Mouse (Mus musculus): ENCODE data around the gene Fnbp1. TPM values are rescaled to one million over a fixed set of nuclear protein-coding genes. Genes with fewer than 3 reads are reported as not detected.

Fnbp1 gene
- polyA plus RNA-seq, 1 experiment from 2014 or later, result 11.5 TPM

GRCm38 (mm10) chr2:31031972-31032371 is 109.8 kb downstream of the Fnbp1 start:
- DNase-seq (ENCODE audit: low spot score, missing footprints), result no peak
- no peak overlapping the region for H3K9ac ChIP-seq (ENCODE audit: low read length)
- no peak for ATAC-seq (ENCODE audit: low FRiP score)
- no peak overlapping the region for H3K27ac ChIP-seq (ENCODE audit: low read depth, low read length)
- H3K4me1 ChIP-seq (ENCODE audit: control insufficient read depth, insufficient read depth, low read length), result no peaks in the 10 kb centered on the region
- peaks cover 6% of the 10 kb centered on the region; the same call in 1 of the 2 replicates for H3K36me3 ChIP-seq (ENCODE audit: control insufficient read depth, insufficient read depth, low read length)
- H3K27me3 ChIP-seq (ENCODE audit: control insufficient read depth, insufficient read depth, low read length), result no peaks in the 10 kb centered on the region
- no peaks in the 10 kb centered on the region for H3K9me3 ChIP-seq (ENCODE audit: control insufficient read depth, low read length)
- 93% methylated on average over 7 of the region's 7 CpGs for WGBS
- H3K4me3 ChIP-seq (ENCODE audit: low read depth, low read length), result no peak overlapping the region
- H3K4me2 ChIP-seq, result no peak overlapping the region

GRCm38 (mm10) chr2:31026642-31027041 is 115.2 kb downstream of the Fnbp1 start:
- Histone ChIP-seq H3K4me2 (no peak overlapping the region), H3K9ac (ENCODE audit: low read length) (no peak overlapping the region), H3K27ac (ENCODE audit: low read depth, low read length) (no peak overlapping the region), H3K27me3 (ENCODE audit: control insufficient read depth, insufficient read depth, low read length) (no peaks in the 10 kb centered on the region), H3K36me3 (ENCODE audit: control insufficient read depth, insufficient read depth, low read length) (no peaks in the 10 kb centered on the region), H3K4me1 (ENCODE audit: control insufficient read depth, insufficient read depth, low read length) (no peaks in the 10 kb centered on the region), H3K9me3 (ENCODE audit: control insufficient read depth, low read length) (no peaks in the 10 kb centered on the region), H3K4me3 (ENCODE audit: low read depth, low read length) (no peak overlapping the region)
- no peak for ATAC-seq (ENCODE audit: low FRiP score)
- 79% methylated on average over 8 of the region's 8 CpGs for WGBS
- DNase-seq (ENCODE audit: low spot score, missing footprints), result no peak

DNA sequence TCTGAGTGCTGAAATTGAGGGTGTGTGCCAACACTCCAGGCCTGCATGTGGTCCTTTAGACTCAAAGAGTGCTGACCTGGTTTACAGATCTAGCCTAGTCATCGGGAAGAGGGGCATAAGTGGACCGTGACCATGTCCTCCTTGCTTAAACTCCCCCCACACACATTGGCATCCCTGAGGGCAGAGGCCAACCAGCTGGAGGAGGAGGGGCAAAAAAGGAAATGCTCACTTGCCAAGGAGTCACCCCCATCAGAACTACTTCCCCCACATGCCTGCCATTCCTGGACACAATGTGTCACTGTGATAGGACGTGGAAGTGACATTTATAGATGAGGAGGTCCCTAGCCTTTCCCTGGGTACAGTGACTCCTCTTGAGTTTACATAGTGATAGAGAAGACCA is 116.3 kb downstream of the Fnbp1 start:
- no peak overlapping the region for H3K27ac ChIP-seq (ENCODE audit: low read depth, low read length)
- 86% methylated on average over 3 of the region's 3 CpGs for WGBS
- no peak overlapping the region for H3K9ac ChIP-seq (ENCODE audit: low read length)
- no peaks in the 10 kb centered on the region for H3K36me3 ChIP-seq (ENCODE audit: control insufficient read depth, insufficient read depth, low read length)
- DNase-seq (ENCODE audit: low spot score, missing footprints) (no peak), ATAC-seq (ENCODE audit: low FRiP score) (no peak)
- no peaks in the 10 kb centered on the region for H3K27me3 ChIP-seq (ENCODE audit: control insufficient read depth, insufficient read depth, low read length)
- H3K4me2 ChIP-seq, result no peak overlapping the region
- no peak overlapping the region for H3K4me3 ChIP-seq (ENCODE audit: low read depth, low read length)
- H3K9me3 ChIP-seq (ENCODE audit: control insufficient read depth, low read length), result no peaks in the 10 kb centered on the region
- H3K4me1 ChIP-seq (ENCODE audit: control insufficient read depth, insufficient read depth, low read length), result no peaks in the 10 kb centered on the region

DNA sequence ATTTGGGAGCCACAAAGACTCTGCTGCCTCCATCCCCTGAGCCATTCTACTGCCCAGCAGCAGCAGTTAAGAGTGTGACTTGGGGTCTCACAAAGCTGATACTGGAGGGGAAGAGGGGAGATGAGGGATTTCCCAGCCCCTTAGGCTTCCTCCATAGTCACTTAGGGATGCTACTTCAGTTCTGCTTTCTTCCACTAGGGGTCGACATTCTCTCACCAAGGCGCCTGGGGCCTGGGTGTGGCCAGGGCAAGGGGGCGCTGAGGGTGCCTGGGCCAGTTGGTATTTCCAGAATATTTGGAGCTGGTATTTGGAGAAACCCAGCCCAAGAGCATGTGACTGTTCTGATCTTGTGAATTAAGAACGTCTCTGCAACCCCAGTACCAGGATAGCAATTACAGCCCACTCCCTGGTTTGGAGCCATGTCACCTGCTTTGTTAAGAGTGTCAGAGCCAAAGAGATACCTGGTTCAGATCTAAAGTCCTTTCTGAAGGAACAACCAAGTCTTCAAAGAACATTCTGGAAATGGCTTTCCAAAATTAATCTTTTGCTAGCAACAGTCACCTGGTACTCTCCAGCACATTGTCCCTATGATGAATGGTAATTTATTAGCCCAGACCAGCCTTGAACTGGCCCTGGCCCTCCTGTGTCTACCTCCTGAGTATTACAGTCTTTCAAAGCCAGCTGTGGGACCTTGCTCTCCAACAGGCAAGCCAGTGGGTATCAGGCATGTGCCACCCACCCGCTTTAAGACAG is 117.0 kb downstream of the Fnbp1 start:
- Histone ChIP-seq H3K36me3 (ENCODE audit: control insufficient read depth, insufficient read depth, low read length) (no peaks in the 10 kb centered on the region), H3K9me3 (ENCODE audit: control insufficient read depth, low read length) (no peaks in the 10 kb centered on the region), H3K27ac (ENCODE audit: low read depth, low read length) (no peak overlapping the region), H3K9ac (ENCODE audit: low read length) (no peak overlapping the region), H3K27me3 (ENCODE audit: control insufficient read depth, insufficient read depth, low read length) (no peaks in the 10 kb centered on the region), H3K4me1 (ENCODE audit: control insufficient read depth, insufficient read depth, low read length) (no peaks in the 10 kb centered on the region), H3K4me2 (no peak overlapping the region), H3K4me3 (ENCODE audit: low read depth, low read length) (no peak overlapping the region)
- 26% methylated on average over 5 of the region's 5 CpGs for WGBS
- ATAC-seq (ENCODE audit: low FRiP score) (no peak), DNase-seq (ENCODE audit: low spot score, missing footprints) (peak; percentile 95)

GRCm38 (mm10) chr2:31023940-31024339 is 117.9 kb downstream of the Fnbp1 start:
- no peak overlapping the region for H3K27ac ChIP-seq (ENCODE audit: low read depth, low read length)
- ATAC-seq (ENCODE audit: low FRiP score), result no peak
- H3K4me1 ChIP-seq (ENCODE audit: control insufficient read depth, insufficient read depth, low read length), result no peaks in the 10 kb centered on the region
- no peak for DNase-seq (ENCODE audit: low spot score, missing footprints)
- H3K9ac ChIP-seq (ENCODE audit: low read length), result no peak overlapping the region
- no peaks in the 10 kb centered on the region for H3K9me3 ChIP-seq (ENCODE audit: control insufficient read depth, low read length)
- H3K4me3 ChIP-seq (ENCODE audit: low read depth, low read length), result no peak overlapping the region
- H3K27me3 ChIP-seq (ENCODE audit: control insufficient read depth, insufficient read depth, low read length), result no peaks in the 10 kb centered on the region
- no peaks in the 10 kb centered on the region for H3K36me3 ChIP-seq (ENCODE audit: control insufficient read depth, insufficient read depth, low read length)
- 84% methylated on average over 5 of the region's 5 CpGs for WGBS
- no peak overlapping the region for H3K4me2 ChIP-seq

DNA sequence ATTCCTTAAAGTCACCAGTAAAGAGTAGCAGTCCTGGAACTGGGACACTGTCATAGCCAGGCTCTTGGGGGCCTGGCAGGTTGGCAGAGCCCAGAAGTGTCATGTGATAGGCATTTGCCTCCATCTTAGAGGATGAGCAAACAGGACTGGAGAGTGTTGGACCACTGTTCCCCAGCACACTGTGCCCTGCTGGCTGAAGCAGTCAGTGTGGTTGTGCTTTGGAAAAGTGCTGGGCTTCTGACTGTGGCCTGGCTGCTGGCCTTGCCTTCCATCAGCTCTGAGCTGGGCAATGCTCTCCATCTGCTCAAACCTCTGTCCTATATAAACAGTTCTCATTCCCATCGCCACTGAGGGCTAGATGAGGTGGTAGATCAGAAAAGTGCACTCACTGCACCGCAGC is 121.6 kb downstream of the Fnbp1 start:
- WGBS, result 85% methylated on average over 2 of the region's 2 CpGs

DNA sequence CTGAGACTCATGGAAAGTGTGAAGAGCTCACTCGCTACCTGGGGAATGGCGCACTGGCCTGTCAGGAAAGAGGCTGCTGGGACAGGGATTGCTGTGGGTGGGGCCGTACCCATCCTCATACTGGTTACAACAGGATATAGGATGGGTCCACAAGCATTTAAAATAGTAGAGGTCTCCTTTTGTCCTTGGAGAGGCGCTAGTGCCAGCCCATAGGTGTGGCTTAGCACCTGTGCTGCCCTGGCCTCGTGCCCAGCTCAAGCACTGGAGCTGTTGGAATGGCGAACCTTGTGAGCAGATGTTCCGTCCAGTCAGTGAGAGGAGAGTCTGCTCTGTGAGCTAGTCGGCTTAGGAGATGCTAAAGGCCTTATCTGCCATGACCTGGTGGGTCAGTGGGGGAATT is 122.8 kb downstream of the Fnbp1 start:
- Histone ChIP-seq H3K4me2 (no peak overlapping the region), H3K36me3 (ENCODE audit: control insufficient read depth, insufficient read depth, low read length) (peaks cover 4% of the 10 kb centered on the region), H3K9me3 (ENCODE audit: control insufficient read depth, low read length) (no peaks in the 10 kb centered on the region), H3K4me1 (ENCODE audit: control insufficient read depth, insufficient read depth, low read length) (no peaks in the 10 kb centered on the region), H3K9ac (ENCODE audit: low read length) (no peak overlapping the region), H3K27me3 (ENCODE audit: control insufficient read depth, insufficient read depth, low read length) (no peaks in the 10 kb centered on the region), H3K4me3 (ENCODE audit: low read depth, low read length) (no peak overlapping the region), H3K27ac (ENCODE audit: low read depth, low read length) (no peak overlapping the region)
- ATAC-seq (ENCODE audit: low FRiP score) (no peak), DNase-seq (ENCODE audit: low spot score, missing footprints) (peak; percentile 2)
- 93% methylated on average over 8 of the region's 8 CpGs for WGBS

More for the DNA sequence above, 121.6 kb downstream of the Fnbp1 start:
- H3K36me3 ChIP-seq (ENCODE audit: control insufficient read depth, insufficient read depth, low read length), result peaks cover 4% of the 10 kb centered on the region
- H3K4me1 ChIP-seq (ENCODE audit: control insufficient read depth, insufficient read depth, low read length), result no peaks in the 10 kb centered on the region
- DNase-seq (ENCODE audit: low spot score, missing footprints) (peak; percentile 35), ATAC-seq (ENCODE audit: low FRiP score) (no peak)
- no peaks in the 10 kb centered on the region for H3K27me3 ChIP-seq (ENCODE audit: control insufficient read depth, insufficient read depth, low read length)
- H3K9ac ChIP-seq (ENCODE audit: low read length), result no peak overlapping the region
- H3K4me2 ChIP-seq, result no peak overlapping the region
- H3K9me3 ChIP-seq (ENCODE audit: control insufficient read depth, low read length), result no peaks in the 10 kb centered on the region
- H3K4me3 ChIP-seq (ENCODE audit: low read depth, low read length), result no peak overlapping the region
- no peak overlapping the region for H3K27ac ChIP-seq (ENCODE audit: low read depth, low read length)

DNA sequence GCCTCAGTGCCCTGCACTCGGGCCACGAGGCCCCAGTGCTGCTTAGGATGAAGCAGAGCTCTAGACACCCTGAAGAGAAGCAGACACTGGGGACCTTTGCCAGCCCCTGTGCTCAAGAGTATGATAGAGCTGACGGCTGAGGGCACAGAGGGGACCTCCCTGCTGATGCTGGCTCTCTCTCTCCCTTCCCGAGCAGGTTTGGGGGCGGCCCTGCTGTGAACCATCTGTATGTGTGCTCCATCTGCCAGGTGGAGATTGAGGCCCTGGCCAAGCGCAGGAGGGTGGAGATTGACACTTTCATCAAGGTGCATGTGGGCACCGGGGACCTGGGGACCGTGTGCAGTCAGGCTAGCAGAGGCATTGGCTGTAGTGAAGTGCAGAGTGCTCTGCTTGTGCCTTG is 123.3 kb downstream of the Fnbp1 start:
- peaks cover 4% of the 10 kb centered on the region for H3K36me3 ChIP-seq (ENCODE audit: control insufficient read depth, insufficient read depth, low read length)

GRCm38 (mm10) chr2:31017625-31018317 is 124.0 kb downstream of the Fnbp1 start:
- peaks cover 4% of the 10 kb centered on the region for H3K36me3 ChIP-seq (ENCODE audit: control insufficient read depth, insufficient read depth, low read length)
- DNase-seq (ENCODE audit: low spot score, missing footprints), result peak; percentile 53
- no peaks in the 10 kb centered on the region for H3K4me1 ChIP-seq (ENCODE audit: control insufficient read depth, insufficient read depth, low read length)
- no peaks in the 10 kb centered on the region for H3K27me3 ChIP-seq (ENCODE audit: control insufficient read depth, insufficient read depth, low read length)
- WGBS, result 93% methylated on average over 18 of the region's 18 CpGs
- no peak overlapping the region for H3K4me3 ChIP-seq (ENCODE audit: low read depth, low read length)
- ATAC-seq (ENCODE audit: low FRiP score), result no peak
- H3K9me3 ChIP-seq (ENCODE audit: control insufficient read depth, low read length), result no peaks in the 10 kb centered on the region
- no peak overlapping the region for H3K27ac ChIP-seq (ENCODE audit: low read depth, low read length)
- H3K4me2 ChIP-seq, result no peak overlapping the region
- H3K9ac ChIP-seq (ENCODE audit: low read length), result no peak overlapping the region

More for the DNA sequence above, 123.3 kb downstream of the Fnbp1 start:
- Histone ChIP-seq H3K4me3 (ENCODE audit: low read depth, low read length) (no peak overlapping the region), H3K27ac (ENCODE audit: low read depth, low read length) (no peak overlapping the region), H3K27me3 (ENCODE audit: control insufficient read depth, insufficient read depth, low read length) (no peaks in the 10 kb centered on the region), H3K4me2 (no peak overlapping the region), H3K9me3 (ENCODE audit: control insufficient read depth, low read length) (no peaks in the 10 kb centered on the region), H3K4me1 (ENCODE audit: control insufficient read depth, insufficient read depth, low read length) (no peaks in the 10 kb centered on the region), H3K9ac (ENCODE audit: low read length) (no peak overlapping the region)
- peak; percentile 6 for DNase-seq (ENCODE audit: low spot score, missing footprints)
- WGBS, result 83% methylated on average over 8 of the region's 8 CpGs
- ATAC-seq (ENCODE audit: low FRiP score), result no peak
